In the genomic region with DNA sequence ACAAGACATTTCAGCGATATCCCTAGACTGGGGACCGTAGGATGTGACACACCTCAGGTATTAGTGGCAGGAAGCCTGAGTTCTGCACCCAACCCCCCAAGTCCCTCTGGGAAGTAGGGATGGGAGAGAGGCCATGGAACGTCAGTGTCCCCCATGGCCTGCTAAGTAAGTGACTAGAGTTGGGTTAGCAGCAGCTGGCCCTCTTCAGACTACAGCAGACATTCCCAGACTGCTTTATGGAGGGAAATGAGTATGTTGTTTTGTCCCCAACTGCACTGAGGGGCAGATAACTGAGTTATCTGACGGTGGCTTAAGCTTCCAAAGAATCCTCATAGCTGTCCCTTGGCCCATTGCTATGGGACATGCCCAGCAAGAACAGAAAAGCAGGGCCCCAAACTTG, we compare ENCODE assay signal across 21 mouse cellular contexts.
DNase-seq lines count a peak whose midpoint lies in the region; ATAC-seq lines count a peak whose summit lies in the region.
"Had no signal": no experiment of that assay in that cellular context is flagged by ENCODE, and none has a peak within 500 bp of the region (broad histone marks: within the 10 kb centered on the region; RNA-seq: fewer than 3 reads in every experiment).

No protein-coding gene starts in this region.

- H3K9me3 ChIP-seq in hindbrain, embryonic 10.5 days = no peaks in the 10 kb centered on the region
- no peaks in the 10 kb centered on the region for H3K9me3 ChIP-seq in hindbrain, embryonic 12.5 days (replicated peaks)
- H3K9me3 ChIP-seq in lung, embryonic 16.5 days (ENCODE audit: control insufficient read depth, low read length) = no peaks in the 10 kb centered on the region
- H3K9me3 ChIP-seq in limb, embryonic 10.5 days (replicated peaks) = no peaks in the 10 kb centered on the region
- H3K9me3 ChIP-seq: embryonic facial prominence, embryonic 12.5 days; forebrain, embryonic 13.5 days had no signal

- H3K9ac ChIP-seq in hindbrain, embryonic 12.5 days = no peak overlapping the region
- H3K9ac ChIP-seq in lung, embryonic 16.5 days (ENCODE audit: low read length) = no peak overlapping the region
- H3K9ac ChIP-seq: embryonic facial prominence, embryonic 12.5 days; forebrain, embryonic 13.5 days; forebrain, postnatal 0 days; hindbrain, embryonic 14.5 days had no signal

- H3K4me2 ChIP-seq in hindbrain, embryonic 12.5 days (replicated peaks) = no peak overlapping the region
- H3K4me2 ChIP-seq in lung, embryonic 16.5 days (ENCODE audit: low read depth, low read length) = no peak overlapping the region
- H3K4me2 ChIP-seq: embryonic facial prominence, embryonic 12.5 days; forebrain, embryonic 13.5 days; hindbrain, embryonic 14.5 days had no signal

- peaks cover 10% of the 10 kb centered on the region for H3K4me1 ChIP-seq in hindbrain, embryonic 10.5 days (replicated peaks)
- H3K4me1 ChIP-seq in hindbrain, embryonic 12.5 days = peaks cover 6% of the 10 kb centered on the region; the same call in 1 of the 2 replicates
- H3K4me1 ChIP-seq in lung, embryonic 16.5 days (replicated peaks; ENCODE audit: control insufficient read depth, insufficient read depth, low read length) = no peaks in the 10 kb centered on the region
- H3K4me1 ChIP-seq in limb, embryonic 10.5 days = peaks cover 9% of the 10 kb centered on the region
- H3K4me1 ChIP-seq: embryonic facial prominence, embryonic 12.5 days; forebrain, embryonic 13.5 days had no signal

- peak overlapping the region; percentile 70 for H3K27ac ChIP-seq in hindbrain, embryonic 10.5 days
- H3K27ac ChIP-seq in hindbrain, embryonic 12.5 days = no peak overlapping the region
- H3K27ac ChIP-seq in lung, embryonic 16.5 days (ENCODE audit: low read length) = no peak overlapping the region
- H3K27ac ChIP-seq in limb, embryonic 10.5 days = peak overlapping the region; percentile 50; the same call in 1 of the 2 replicates
- H3K27ac ChIP-seq: embryonic facial prominence, embryonic 12.5 days; forebrain, embryonic 13.5 days; hindbrain, embryonic 14.5 days had no signal

- no peaks in the 10 kb centered on the region for H3K36me3 ChIP-seq in hindbrain, embryonic 10.5 days
- no peaks in the 10 kb centered on the region for H3K36me3 ChIP-seq in hindbrain, embryonic 12.5 days
- H3K36me3 ChIP-seq in lung, embryonic 16.5 days (ENCODE audit: control insufficient read depth, insufficient read depth, low read length) = no peaks in the 10 kb centered on the region
- no peaks in the 10 kb centered on the region for H3K36me3 ChIP-seq in limb, embryonic 10.5 days
- H3K36me3 ChIP-seq: embryonic facial prominence, embryonic 12.5 days had no signal

- WGBS in hindbrain, embryonic 10.5 days = 88% methylated on average over 4 of the region's 4 CpGs
- 88% methylated on average over 4 of the region's 4 CpGs for WGBS in hindbrain, embryonic 12.5 days
- 55% methylated on average over 4 of the region's 4 CpGs for WGBS in lung, embryonic 16.5 days
- WGBS in limb, embryonic 10.5 days = 80% methylated on average over 4 of the region's 4 CpGs

- H3K27me3 ChIP-seq in hindbrain, embryonic 10.5 days (ENCODE audit: insufficient read depth, poor library complexity, severe bottlenecking) = no peaks in the 10 kb centered on the region
- H3K27me3 ChIP-seq in hindbrain, embryonic 12.5 days = no peaks in the 10 kb centered on the region
- no peaks in the 10 kb centered on the region for H3K27me3 ChIP-seq in lung, embryonic 16.5 days (ENCODE audit: control insufficient read depth, insufficient read depth, low read depth, low read length)
- no peaks in the 10 kb centered on the region for H3K27me3 ChIP-seq in limb, embryonic 10.5 days (ENCODE audit: low read depth, poor library complexity, severe bottlenecking)
- H3K27me3 ChIP-seq: CH12.LX; embryonic facial prominence, embryonic 12.5 days; forebrain, embryonic 13.5 days; Patski had no signal

- no peak for DNase-seq in hindbrain, embryonic 10.5 days (ENCODE audit: low spot score)
- peak; percentile 49 for DNase-seq in kidney, postnatal 10 days
- DNase-seq in kidney, postnatal 36 days = no peak
- DNase-seq in lung, postnatal 4 days = no peak
- no peak for DNase-seq in limb, embryonic 10.5 days (ENCODE audit: low spot score)
- no peak for DNase-seq in gastrocnemius, adult 8-10 months (ENCODE audit: low spot score in 2 of 2)
- DNase-seq: adrenal gland, postnatal 14 days; cerebellum, adult 11-12 months; cerebellum, adult 9-10 months; cerebellum, postnatal 25 days; forebrain, postnatal 0 days; gastrocnemius, postnatal 25 days; heart, postnatal 4 days had no signal

- no peak for ATAC-seq in hindbrain, embryonic 12.5 days (ENCODE audit: low FRiP score)
- peak; percentile 60; the same call in 1 of the 2 replicates for ATAC-seq in lung, embryonic 16.5 days (ENCODE audit: low read depth)
- ATAC-seq: activated CD4-positive, CD25-positive, alpha-beta regulatory T cell, adult 4 months; forebrain, embryonic 13.5 days; forebrain, postnatal 0 days; Patski had no signal

- H3K4me3 ChIP-seq in hindbrain, embryonic 10.5 days = no peak overlapping the region
- no peak overlapping the region for H3K4me3 ChIP-seq in hindbrain, embryonic 12.5 days
- no peak overlapping the region for H3K4me3 ChIP-seq in lung, embryonic 16.5 days (ENCODE audit: low read length)
- no peak overlapping the region for H3K4me3 ChIP-seq in limb, embryonic 10.5 days
- H3K4me3 ChIP-seq: embryonic facial prominence, embryonic 12.5 days; forebrain, embryonic 13.5 days had no signal

Comparison
In these comparisons a context has a peak if more than half of its experiments do, and no peak if none do; other contexts are left out.
1. H3K27ac ChIP-seq: peak in hindbrain, embryonic 10.5 days (single experiment) and limb, embryonic 10.5 days (single experiment); none in hindbrain, embryonic 12.5 days (single experiment) and lung, embryonic 16.5 days (single experiment).